10 mouse cellular contexts compared by ENCODE assay signal in genomic region chr17:9756675-9757074, GRCm38 (mm10).
DNase-seq lines count a peak whose midpoint lies in the region; ATAC-seq and TF ChIP-seq lines count a peak whose summit lies in the region.
"Had no signal": no experiment of that assay in that cellular context is flagged by ENCODE, and none has a peak within 500 bp of the region (broad histone marks: within the 10 kb centered on the region; RNA-seq: fewer than 3 reads in every experiment).

No protein-coding gene starts in this region.

- peaks cover 5% of the 10 kb centered on the region for H3K4me1 ChIP-seq in hindbrain, embryonic 16.5 days (ENCODE audit: control insufficient read depth, insufficient read depth, low read depth, low read length)
- H3K4me1 ChIP-seq in midbrain, postnatal 0 days (ENCODE audit: insufficient read depth, low read length): no peaks in the 10 kb centered on the region

- WGBS in hindbrain, embryonic 16.5 days: 72% methylated on average over 12 of the region's 12 CpGs
- WGBS in midbrain, postnatal 0 days: 71% methylated on average over 12 of the region's 12 CpGs

- no peaks in the 10 kb centered on the region for H3K36me3 ChIP-seq in hindbrain, embryonic 16.5 days (ENCODE audit: control insufficient read depth, insufficient read depth, low read length)
- H3K36me3 ChIP-seq in midbrain, postnatal 0 days (ENCODE audit: insufficient read depth, low read length): no peaks in the 10 kb centered on the region

- no peaks in the 10 kb centered on the region for H3K27me3 ChIP-seq in hindbrain, embryonic 16.5 days (replicated peaks; ENCODE audit: control insufficient read depth, insufficient read depth, low read length)
- no peaks in the 10 kb centered on the region for H3K27me3 ChIP-seq in midbrain, postnatal 0 days (ENCODE audit: insufficient read depth, low read length)

- H3K9ac ChIP-seq in hindbrain, embryonic 16.5 days (ENCODE audit: low read depth, low read length): no peak overlapping the region
- H3K9ac ChIP-seq in midbrain, postnatal 0 days (replicated peaks; ENCODE audit: low read length, poor library complexity, severe bottlenecking): no peak overlapping the region

- peak; percentile 23 to 55 for DNase-seq in adrenal gland, adult (ENCODE audit: inconsistent age in 2 of 2, low spot score in 1 of 2)
- DNase-seq in adrenal gland, adult 18-20 months (ENCODE audit: low spot score in 2 of 2): no peak
- no peak for DNase-seq in left cerebral cortex, adult 2 months (ENCODE audit: extremely low spot score in 1 of 2, low spot score in 2 of 2)
- no peak for DNase-seq in left cerebral cortex, postnatal 25 days (ENCODE audit: low spot score in 2 of 2)
- no peak for DNase-seq in midbrain, postnatal 0 days (ENCODE audit: low spot score)
- no peak for DNase-seq in left cerebral cortex, postnatal 36 days (ENCODE audit: low spot score in 2 of 2)
- no peak for DNase-seq in ovary, postnatal 14 days (ENCODE audit: low spot score)

- peak overlapping the region; percentile 4; the same call in 1 of the 2 replicates for H3K27ac ChIP-seq in left cerebral cortex, adult 2 months
- H3K27ac ChIP-seq in hindbrain, embryonic 16.5 days (ENCODE audit: low read depth, low read length): peak overlapping the region; percentile 16
- peak overlapping the region; percentile 13; the same call in 1 of the 2 replicates for H3K27ac ChIP-seq in midbrain, postnatal 0 days (ENCODE audit: low read depth, low read length)

- intact Hi-C loops in left cerebral cortex, adult 2 months (cut with DNase I): loop anchor here (2.0 to 5.0 kb wide), 5 partner anchors 150 to 736 kb away; partner anchors contain the start of gene Qk
- intact Hi-C loops in left cerebral cortex, postnatal 25 days (cut with DNase I): loop anchor here (2.0 to 10.0 kb wide), 4 partner anchors 561 to 736 kb away; partner anchors contain the start of gene Qk
- intact Hi-C loops in left cerebral cortex, postnatal 36 days (cut with DNase I): loop anchor here (5.0 to 10.0 kb wide), 4 partner anchors 288 to 724 kb away; partner anchors contain the start of gene Gm17728

- ATAC-seq in hindbrain, embryonic 16.5 days: no peak
- no peak for ATAC-seq in midbrain, postnatal 0 days (ENCODE audit: low FRiP score)
- ATAC-seq: forebrain, embryonic 14.5 days; intestine, postnatal 0 days had no signal

- H3K9me3 ChIP-seq in hindbrain, embryonic 16.5 days (ENCODE audit: control insufficient read depth, low read length): no peaks in the 10 kb centered on the region
- no peaks in the 10 kb centered on the region for H3K9me3 ChIP-seq in midbrain, postnatal 0 days (ENCODE audit: low read length)

- H3K4me2 ChIP-seq in hindbrain, embryonic 16.5 days (ENCODE audit: low read length): no peak overlapping the region
- H3K4me2 ChIP-seq in midbrain, postnatal 0 days (ENCODE audit: low read depth, low read length, poor library complexity, severe bottlenecking): no peak overlapping the region

- no peak overlapping the region for H3K4me3 ChIP-seq in left cerebral cortex, adult 2 months
- no peak overlapping the region for H3K4me3 ChIP-seq in hindbrain, embryonic 16.5 days (ENCODE audit: low read length)
- no peak overlapping the region for H3K4me3 ChIP-seq in midbrain, postnatal 0 days (ENCODE audit: low read depth, low read length)

- no peak for TF ChIP-seq CTCF in left cerebral cortex, adult 2 months (IDR thresholded peaks at IDR 0.05)
- TF ChIP-seq CTCF in midbrain, postnatal 0 days (IDR thresholded peaks at IDR 0.05): no peak

Comparison
In these comparisons a context has a peak if more than half of its experiments do, and no peak if none do; other contexts are left out.
1. DNase-seq: peak in adrenal gland, adult (2 of 2); none in adrenal gland, adult 18-20 months (0 of 2), left cerebral cortex, adult 2 months (0 of 2), left cerebral cortex, postnatal 25 days (0 of 2), midbrain, postnatal 0 days (single experiment), left cerebral cortex, postnatal 36 days (0 of 2) and ovary, postnatal 14 days (single experiment).
2. Peak in every context shown above with its lines, with median percentiles within 50 percentile points of each other: H3K27ac ChIP-seq.